Mouse (Mus musculus) neural tube, embryonic 15.5 days (tissue): ENCODE measurements around the gene Coil. TPM values are rescaled to one million over a fixed set of nuclear protein-coding genes. Genes with fewer than 3 reads are reported as not detected.

Source experiments
- ATAC-seq: fragments of 200-750 bp; cut with Nextera tagmentation; 2 replicates; pipeline ENCODE4 v1.8.0; 2017; ENCODE audit warnings: mild to moderate bottlenecking, moderate TSS enrichment, moderate library complexity; ENCODE audit not compliant: low FRiP score
- H3K27ac ChIP-seq: fragments of 300-500 bp; sonication (generic); replicated peaks from 2 replicates; pipeline ENCODE4 v1.5.1; 2015; ENCODE audit warnings: mild to moderate bottlenecking, inconsistent platforms
- H3K27me3 ChIP-seq: fragments of 300-500 bp; sonication (generic); replicated peaks from 2 replicates; pipeline ENCODE4 v1.6.1; 2015; ENCODE audit warnings: inconsistent platforms
- H3K36me3 ChIP-seq: fragments of 300-500 bp; sonication (generic); 2 replicates; pipeline ENCODE4 v1.6.1; 2015; ENCODE audit warnings: inconsistent platforms
- H3K4me1 ChIP-seq: fragments of 300-500 bp; sonication (generic); 2 replicates; pipeline ENCODE4 v1.6.1; 2015; ENCODE audit warnings: inconsistent platforms
- H3K4me2 ChIP-seq: fragments of 300-500 bp; sonication (generic); 2 replicates; pipeline ENCODE4 v1.6.1; 2015; ENCODE audit warnings: inconsistent platforms, mild to moderate bottlenecking, moderate library complexity
- H3K4me3 ChIP-seq: fragments of 300-500 bp; sonication (generic); replicated peaks from 2 replicates; pipeline ENCODE4 v1.5.1; 2015; ENCODE audit warnings: mild to moderate bottlenecking, inconsistent platforms
- H3K9ac ChIP-seq: fragments of 300-500 bp; sonication (generic); replicated peaks from 2 replicates; pipeline ENCODE4 v1.6.1; 2015; ENCODE audit warnings: mild to moderate bottlenecking, inconsistent platforms
- H3K9me3 ChIP-seq: fragments of 300-500 bp; sonication (generic); replicated peaks from 2 replicates; pipeline ENCODE4 v1.6.1; 2016; ENCODE audit warnings: inconsistent platforms
- WGBS: fragments of 180-500 bp; shearing (Covaris S2); methylation state at CpG from one replicate; pipeline ENCODE4 v1.1.7; 2015; ENCODE audit warnings: mixed read lengths; 5-methylcytosine and 5-hydroxymethylcytosine counted together
- polyA plus RNA-seq: library from polyadenylated mRNA; unstranded; fragments of >200 nt; fragmentation: Nextera tagmentation; extraction: Ambion mirVana; gene quantifications from 2 replicates; pipeline ENCODE4 v1.2.1, GENCODE M21; 2015

Coil gene
- polyA plus RNA-seq, 1 experiment from 2014 or later = 28.5 TPM

GRCm38 (mm10) chr11:89009066-89009465, 39.0 kb downstream of the Coil start:
- Histone ChIP-seq H3K36me3 (no peaks in the 10 kb centered on the region), H3K9me3 (no peaks in the 10 kb centered on the region), H3K9ac (no peak overlapping the region), H3K4me2 (no peak overlapping the region), H3K4me1 (no peaks in the 10 kb centered on the region), H3K4me3 (no peak overlapping the region), H3K27ac (no peak overlapping the region), H3K27me3 (no peaks in the 10 kb centered on the region)
- 92% methylated on average over 9 of the region's 9 CpGs for WGBS
- ATAC-seq = no peak

- H3K4me2 ChIP-seq = no peak overlapping the region
- H3K36me3 ChIP-seq = no peaks in the 10 kb centered on the region
- no peak overlapping the region for H3K9ac ChIP-seq
- ATAC-seq = no peak
- no peaks in the 10 kb centered on the region for H3K27me3 ChIP-seq
- H3K4me3 ChIP-seq = no peak overlapping the region
- H3K27ac ChIP-seq = no peak overlapping the region
- no peaks in the 10 kb centered on the region for H3K9me3 ChIP-seq
- H3K4me1 ChIP-seq = no peaks in the 10 kb centered on the region
- WGBS = 81% methylated on average over 7 of the region's 7 CpGs
Observed at GRCm38 (mm10) chr11:89009496-89009895, 39.4 kb downstream of the Coil start.

GRCm38 (mm10) chr11:89012241-89012640, 42.2 kb downstream of the Coil start:
- Histone ChIP-seq H3K27ac (no peak overlapping the region), H3K36me3 (no peaks in the 10 kb centered on the region), H3K9ac (no peak overlapping the region), H3K27me3 (no peaks in the 10 kb centered on the region), H3K4me2 (no peak overlapping the region), H3K9me3 (no peaks in the 10 kb centered on the region), H3K4me3 (no peak overlapping the region), H3K4me1 (no peaks in the 10 kb centered on the region)
- ATAC-seq = no peak
- 92% methylated on average over 5 of the region's 5 CpGs for WGBS

- ATAC-seq = no peak
- H3K9ac ChIP-seq = no peak overlapping the region
Observed at GRCm38 (mm10) chr11:89017514-89018182, 47.6 kb downstream of the Coil start.

GRCm38 (mm10) chr11:89020681-89021305, 50.7 kb downstream of the Coil start:
- Histone ChIP-seq H3K4me1 (no peaks in the 10 kb centered on the region), H3K4me3 (no peak overlapping the region), H3K4me2 (no peak overlapping the region), H3K9ac (no peak overlapping the region), H3K27me3 (no peaks in the 10 kb centered on the region), H3K27ac (no peak overlapping the region), H3K9me3 (no peaks in the 10 kb centered on the region), H3K36me3 (no peaks in the 10 kb centered on the region)
- ATAC-seq = no peak
- 74% methylated on average over 9 of the region's 9 CpGs for whole genome bisulfite sequencing

More at GRCm38 (mm10) chr11:89017514-89018182, 47.6 kb downstream of the Coil start:
- Histone ChIP-seq H3K36me3 (no peaks in the 10 kb centered on the region), H3K4me3 (no peak overlapping the region), H3K4me1 (no peaks in the 10 kb centered on the region), H3K27ac (no peak overlapping the region), H3K4me2 (no peak overlapping the region), H3K9me3 (no peaks in the 10 kb centered on the region), H3K27me3 (no peaks in the 10 kb centered on the region)
- WGBS = 94% methylated on average over 9 of the region's 9 CpGs

GRCm38 (mm10) chr11:89021687-89022086, 51.6 kb downstream of the Coil start:
- Histone ChIP-seq H3K4me2 (no peak overlapping the region), H3K27me3 (no peaks in the 10 kb centered on the region), H3K9me3 (no peaks in the 10 kb centered on the region), H3K4me3 (no peak overlapping the region), H3K36me3 (no peaks in the 10 kb centered on the region), H3K27ac (no peak overlapping the region), H3K9ac (no peak overlapping the region), H3K4me1 (no peaks in the 10 kb centered on the region)
- no peak for ATAC-seq
- WGBS = 82% methylated on average over 7 of the region's 7 CpGs

GRCm38 (mm10) chr11:89022120-89022731, 52.2 kb downstream of the Coil start:
- no peaks in the 10 kb centered on the region for H3K27me3 ChIP-seq
- H3K4me1 ChIP-seq = no peaks in the 10 kb centered on the region
- no peak overlapping the region for H3K9ac ChIP-seq
- H3K9me3 ChIP-seq = no peaks in the 10 kb centered on the region
- 76% methylated on average over 8 of the region's 8 CpGs for WGBS
- no peak overlapping the region for H3K4me3 ChIP-seq
- H3K36me3 ChIP-seq = no peaks in the 10 kb centered on the region
- H3K27ac ChIP-seq = no peak overlapping the region
- ATAC-seq = no peak
- no peak overlapping the region for H3K4me2 ChIP-seq

GRCm38 (mm10) chr11:89023477-89023876, 53.4 kb downstream of the Coil start:
- ATAC-seq = no peak
- no peak overlapping the region for H3K4me2 ChIP-seq
- H3K4me3 ChIP-seq = no peak overlapping the region
- H3K9me3 ChIP-seq = no peaks in the 10 kb centered on the region
- no peaks in the 10 kb centered on the region for H3K27me3 ChIP-seq
- no peaks in the 10 kb centered on the region for H3K36me3 ChIP-seq
- no peak overlapping the region for H3K9ac ChIP-seq
- no peak overlapping the region for H3K27ac ChIP-seq
- H3K4me1 ChIP-seq = no peaks in the 10 kb centered on the region
- 73% methylated on average over 10 of the region's 10 CpGs for WGBS

GRCm38 (mm10) chr11:89024181-89024881, 54.3 kb downstream of the Coil start:
- WGBS = 52% methylated on average over 11 of the region's 11 CpGs
- Histone ChIP-seq H3K4me1 (no peaks in the 10 kb centered on the region), H3K9ac (no peak overlapping the region), H3K4me3 (no peak overlapping the region), H3K27ac (peak overlapping the region; percentile 6; the same call in 1 of the 2 replicates), H3K27me3 (no peaks in the 10 kb centered on the region), H3K9me3 (no peaks in the 10 kb centered on the region), H3K36me3 (no peaks in the 10 kb centered on the region), H3K4me2 (no peak overlapping the region)
- ATAC-seq = peak; percentile 31; the same call in 1 of the 2 replicates

- H3K36me3 ChIP-seq = no peaks in the 10 kb centered on the region
- H3K4me2 ChIP-seq = no peak overlapping the region
- no peaks in the 10 kb centered on the region for H3K27me3 ChIP-seq
- no peak overlapping the region for H3K27ac ChIP-seq
- no peak for ATAC-seq
- H3K4me1 ChIP-seq = no peaks in the 10 kb centered on the region
- 80% methylated on average over 3 of the region's 3 CpGs for WGBS
- H3K9me3 ChIP-seq = no peaks in the 10 kb centered on the region
- no peak overlapping the region for H3K4me3 ChIP-seq
- no peak overlapping the region for H3K9ac ChIP-seq
Observed at GRCm38 (mm10) chr11:89025603-89026002, 55.6 kb downstream of the Coil start.

GRCm38 (mm10) chr11:89026117-89026516, 56.1 kb downstream of the Coil start:
- Histone ChIP-seq H3K27me3 (no peaks in the 10 kb centered on the region), H3K9me3 (no peaks in the 10 kb centered on the region), H3K4me1 (no peaks in the 10 kb centered on the region), H3K36me3 (no peaks in the 10 kb centered on the region), H3K9ac (no peak overlapping the region), H3K27ac (no peak overlapping the region), H3K4me3 (no peak overlapping the region), H3K4me2 (no peak overlapping the region)
- no peak for ATAC-seq
- WGBS = 97% methylated on average over 3 of the region's 3 CpGs
